Mouse (Mus musculus) intestine, postnatal 0 days (tissue): ENCODE data around the gene Rala. TPM values are rescaled to one million over a fixed set of nuclear protein-coding genes. Genes with fewer than 3 reads are reported as not detected.

Experiments used
- ATAC-seq: fragments of 200-750 bp; cut with Nextera tagmentation; 2 replicates; pipeline ENCODE4 v1.8.0; 2017; ENCODE audit warnings: mild to moderate bottlenecking, moderate TSS enrichment, moderate library complexity
- H3K27ac ChIP-seq: fragments of 300-500 bp; sonication (generic); 2 replicates; pipeline ENCODE4 v1.5.1; 2014; ENCODE audit warnings: mild to moderate bottlenecking, low read depth, low read length, moderate library complexity
- H3K27me3 ChIP-seq: fragments of 300-500 bp; sonication (generic); replicated peaks from 2 replicates; pipeline ENCODE4 v1.6.1; 2014; ENCODE audit warnings: low read length, mixed read lengths; ENCODE audit not compliant: control insufficient read depth, insufficient read depth
- H3K36me3 ChIP-seq: fragments of 300-500 bp; sonication (generic); 2 replicates; pipeline ENCODE4 v1.6.1; 2014; ENCODE audit warnings: mild to moderate bottlenecking, moderate library complexity; ENCODE audit not compliant: control insufficient read depth, insufficient read depth
- H3K4me1 ChIP-seq: fragments of 300-500 bp; sonication (generic); replicated peaks from 2 replicates; pipeline ENCODE4 v1.6.1; 2014; ENCODE audit warnings: antibody characterized with exemption, low read length, mixed read lengths; ENCODE audit not compliant: control insufficient read depth, insufficient read depth
- H3K4me2 ChIP-seq: fragments of 300-500 bp; sonication (generic); replicated peaks from 2 replicates; pipeline ENCODE4 v1.6.1; 2014; ENCODE audit warnings: low read depth, mild to moderate bottlenecking, moderate library complexity
- H3K4me3 ChIP-seq: fragments of 300-500 bp; sonication (generic); 2 replicates; pipeline ENCODE4 v1.5.1; 2014; ENCODE audit warnings: low read depth, low read length
- H3K9ac ChIP-seq: fragments of 300-500 bp; sonication (generic); 2 replicates; pipeline ENCODE4 v1.6.1; 2014; ENCODE audit warnings: mild to moderate bottlenecking, low read depth, low read length
- H3K9me3 ChIP-seq: fragments of 300-500 bp; sonication (generic); 2 replicates; pipeline ENCODE4 v1.6.1; 2016; ENCODE audit warnings: mixed run types; ENCODE audit not compliant: control insufficient read depth
- CTCF ChIP-seq: sonication (generic); IDR thresholded peaks from 2 replicates; pipeline ENCODE4 v1.5.1; 2016; ENCODE audit warnings: low read depth, mild to moderate bottlenecking, control low read depth, antibody characterized with exemption, moderate library complexity
- WGBS: fragments of 180-500 bp; shearing (Covaris S2); extraction: QIAGEN DNeasy Blood & Tissue Kit; methylation state at CpG from one replicate; pipeline ENCODE4 v1.1.7; 2014; 5-methylcytosine and 5-hydroxymethylcytosine counted together
- polyA plus RNA-seq: library from polyadenylated mRNA; unstranded; fragments of >200 nt; fragmentation: Nextera tagmentation; extraction: Ambion mirVana; gene quantifications from 2 replicates; pipeline ENCODE4 v1.2.1, GENCODE M21; 2015

Rala gene
- polyA plus RNA-seq, 1 experiment from 2014 or later, result 110 TPM

DNA sequence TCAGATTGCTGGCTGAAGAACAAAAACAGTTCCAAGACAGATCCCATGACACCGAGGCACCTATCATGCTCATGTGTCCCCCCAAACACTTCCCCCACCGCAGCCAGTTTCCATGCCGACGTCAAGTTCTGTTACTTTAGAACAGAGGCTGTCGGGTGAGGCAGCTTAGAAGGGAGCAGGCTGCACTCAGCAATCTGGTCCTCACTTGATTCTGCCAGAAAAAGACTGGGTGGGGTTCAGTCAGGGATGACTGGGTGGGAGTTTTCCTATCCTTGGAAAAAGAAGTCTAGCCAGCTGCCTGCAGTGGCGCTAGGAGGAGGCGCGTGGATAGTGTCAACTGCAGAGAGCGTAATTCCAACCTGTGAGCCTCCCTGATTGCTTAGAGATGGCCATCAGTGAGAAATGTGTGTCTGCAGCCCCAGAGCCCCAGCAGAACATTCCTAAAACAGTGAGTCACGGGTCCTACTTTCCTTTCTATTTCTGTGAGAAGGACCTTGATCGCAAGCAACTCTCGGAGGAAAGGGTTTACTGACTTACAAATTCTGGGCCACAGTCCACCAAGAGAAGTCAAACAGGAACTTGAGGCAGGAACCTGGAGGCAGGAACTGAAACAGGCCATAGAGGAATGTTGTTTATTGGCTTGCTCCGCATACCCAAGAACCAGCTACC lies 84.5 kb downstream of the Rala start:
- WGBS, result 73% methylated on average over 13 of the region's 13 CpGs
- Histone ChIP-seq H3K4me1 (no peaks in the 10 kb centered on the region), H3K36me3 (no peaks in the 10 kb centered on the region), H3K4me2 (no peak overlapping the region), H3K9me3 (no peaks in the 10 kb centered on the region), H3K4me3 (no peak overlapping the region), H3K27ac (no peak overlapping the region), H3K27me3 (no peaks in the 10 kb centered on the region), H3K9ac (no peak overlapping the region)
- no peak for TF ChIP-seq CTCF
- no peak for ATAC-seq

DNA sequence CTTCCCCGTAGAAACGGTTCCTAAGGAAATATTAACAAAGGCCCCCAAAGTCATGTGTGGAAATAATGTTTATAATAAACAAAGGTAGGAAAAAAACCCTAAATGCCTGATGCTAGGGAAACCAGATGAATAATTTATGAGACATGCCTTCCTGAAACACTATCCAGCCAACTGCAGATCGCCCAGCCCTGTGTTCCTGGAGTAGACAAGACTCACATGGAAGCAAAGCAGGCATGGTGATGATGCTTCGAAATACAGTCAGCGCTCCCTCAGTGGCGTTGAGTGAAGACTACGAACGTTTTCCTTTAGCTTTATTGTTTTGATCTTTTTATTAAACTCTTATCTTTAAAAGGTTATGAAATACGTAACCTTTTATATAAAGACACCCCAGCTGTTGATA lies 87.0 kb downstream of the Rala start:
- H3K27ac ChIP-seq, result no peak overlapping the region
- no peaks in the 10 kb centered on the region for H3K9me3 ChIP-seq
- no peak overlapping the region for H3K4me2 ChIP-seq
- 77% methylated on average over 9 of the region's 9 CpGs for WGBS
- no peaks in the 10 kb centered on the region for H3K4me1 ChIP-seq
- TF ChIP-seq CTCF, result no peak
- no peaks in the 10 kb centered on the region for H3K36me3 ChIP-seq
- no peak overlapping the region for H3K4me3 ChIP-seq
- no peak overlapping the region for H3K9ac ChIP-seq
- no peak for ATAC-seq
- H3K27me3 ChIP-seq, result no peaks in the 10 kb centered on the region

DNA sequence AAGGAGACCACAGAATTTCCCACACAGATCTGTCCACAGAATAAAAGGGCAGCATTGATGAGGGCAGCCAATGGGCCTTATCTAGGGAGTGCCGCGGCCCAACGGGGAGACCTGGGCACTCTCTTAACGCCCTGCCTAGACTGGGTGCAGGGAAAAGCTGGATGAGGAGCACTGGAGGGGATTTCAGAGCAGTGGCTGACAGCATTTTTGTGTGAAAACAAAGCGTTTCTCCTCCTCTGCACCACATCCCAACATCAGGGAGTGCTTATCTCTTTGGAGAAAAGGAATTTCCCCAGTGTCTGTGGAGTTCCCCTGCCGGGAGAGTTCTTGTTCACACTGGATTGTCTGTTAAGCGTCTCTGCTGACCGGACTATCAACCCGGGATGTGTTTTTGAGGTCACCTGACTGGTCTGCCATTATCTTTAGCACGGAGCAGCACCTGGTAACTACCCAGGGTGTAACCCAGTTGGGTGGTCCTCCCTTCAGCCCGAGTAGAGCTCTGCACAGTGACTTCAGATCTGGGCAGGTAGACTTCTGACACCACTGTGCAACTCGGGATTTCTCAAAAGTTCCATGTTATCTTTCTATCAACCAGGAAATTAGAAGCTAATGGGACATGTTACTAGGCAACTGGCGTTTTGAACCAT lies 88.4 kb downstream of the Rala start:
- H3K27ac ChIP-seq, result no peak overlapping the region
- no peak for TF ChIP-seq CTCF
- H3K36me3 ChIP-seq, result no peaks in the 10 kb centered on the region
- H3K4me1 ChIP-seq, result no peaks in the 10 kb centered on the region
- peak overlapping the region; percentile 21; the same call in 1 of the 2 replicates for H3K4me2 ChIP-seq
- no peak overlapping the region for H3K9ac ChIP-seq
- 8% methylated on average over 13 of the region's 13 CpGs for WGBS
- no peak overlapping the region for H3K4me3 ChIP-seq
- H3K9me3 ChIP-seq, result no peaks in the 10 kb centered on the region
- H3K27me3 ChIP-seq, result no peaks in the 10 kb centered on the region
- peak; percentile 16; the same call in 1 of the 2 replicates for ATAC-seq

DNA sequence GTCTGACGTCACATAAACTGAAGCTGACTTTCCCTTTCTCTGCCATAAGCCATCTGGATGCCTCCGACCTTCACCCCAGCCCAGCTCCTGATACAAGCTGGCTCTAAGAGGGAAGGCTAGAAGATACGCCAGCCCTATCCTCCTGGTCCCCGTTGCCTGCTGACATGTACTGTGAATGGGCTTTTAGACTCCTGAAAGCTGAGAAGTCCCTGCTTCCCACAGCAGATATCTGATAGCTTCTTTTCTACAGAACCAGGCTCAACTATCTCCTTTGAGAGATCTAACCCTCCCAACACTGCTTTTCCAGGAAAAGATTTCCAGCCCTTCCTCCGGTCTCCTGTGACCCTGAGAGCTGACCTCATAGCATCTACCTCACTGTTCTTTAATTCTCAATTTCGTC lies 89.3 kb downstream of the Rala start:
- no peak for ATAC-seq
- TF ChIP-seq CTCF, result no peak

DNA sequence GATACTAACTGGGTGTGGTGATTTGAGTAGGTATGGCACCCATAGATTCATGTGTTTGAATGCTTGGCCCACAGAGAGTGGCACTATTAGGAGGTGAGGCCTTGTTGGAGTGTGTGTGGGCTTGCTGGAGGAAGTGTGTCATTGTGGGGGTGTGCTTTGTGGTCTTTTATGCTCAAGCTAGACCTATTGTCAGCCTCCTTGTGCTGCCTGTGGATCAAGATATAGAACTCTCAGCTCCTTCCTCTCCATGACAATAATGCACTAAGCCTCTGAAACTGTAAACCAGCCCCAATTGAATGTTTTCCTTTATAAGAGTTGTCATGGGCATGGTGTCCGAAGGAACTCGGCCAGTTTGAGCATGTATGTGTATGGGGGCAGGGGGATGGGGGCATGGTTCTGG lies 100.7 kb downstream of the Rala start:
- H3K36me3 ChIP-seq, result no peaks in the 10 kb centered on the region
- 96% methylated on average over 2 of the region's 2 CpGs for whole genome bisulfite sequencing
- no peak overlapping the region for H3K9ac ChIP-seq
- no peak overlapping the region for H3K4me3 ChIP-seq
- H3K4me1 ChIP-seq, result no peaks in the 10 kb centered on the region
- no peak overlapping the region for H3K27ac ChIP-seq
- no peak for ATAC-seq
- H3K4me2 ChIP-seq, result no peak overlapping the region
- H3K27me3 ChIP-seq, result no peaks in the 10 kb centered on the region
- no peak for TF ChIP-seq CTCF
- no peaks in the 10 kb centered on the region for H3K9me3 ChIP-seq

More for the DNA sequence above, 89.3 kb downstream of the Rala start:
- H3K9me3 ChIP-seq, result no peaks in the 10 kb centered on the region
- H3K9ac ChIP-seq, result no peak overlapping the region
- no peak overlapping the region for H3K4me3 ChIP-seq
- 57% methylated on average over 6 of the region's 6 CpGs for WGBS
- H3K4me1 ChIP-seq, result no peaks in the 10 kb centered on the region
- no peaks in the 10 kb centered on the region for H3K36me3 ChIP-seq
- no peak overlapping the region for H3K4me2 ChIP-seq
- no peaks in the 10 kb centered on the region for H3K27me3 ChIP-seq
- no peak overlapping the region for H3K27ac ChIP-seq

DNA sequence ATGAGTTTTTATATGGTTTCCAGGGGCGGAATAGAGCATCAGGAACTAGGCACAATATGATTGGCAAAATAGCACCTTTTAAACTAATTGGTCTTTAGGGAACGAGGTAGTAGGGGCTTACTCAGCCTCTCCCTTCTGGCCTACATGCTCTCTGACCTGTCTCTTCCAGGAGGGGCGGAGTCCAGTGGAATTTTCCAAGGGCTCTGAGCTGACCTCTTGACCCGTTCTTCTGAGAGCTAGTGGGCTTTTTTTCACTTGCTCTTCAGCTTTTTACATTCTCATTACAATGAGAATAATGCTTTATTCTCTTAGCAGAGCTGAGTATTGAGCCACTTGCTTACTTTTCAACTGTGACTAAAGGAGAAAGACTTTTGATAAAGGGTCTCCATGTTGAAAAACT lies 101.3 kb downstream of the Rala start:
- Histone ChIP-seq H3K27me3 (no peaks in the 10 kb centered on the region), H3K4me2 (no peak overlapping the region), H3K36me3 (no peaks in the 10 kb centered on the region), H3K27ac (no peak overlapping the region), H3K4me3 (no peak overlapping the region), H3K4me1 (0 out of 2 replicates have a peak, but pooled peaks cover 4% of the 10 kb centered on the region), H3K9me3 (no peaks in the 10 kb centered on the region), H3K9ac (no peak overlapping the region)
- TF ChIP-seq CTCF, result no peak
- WGBS, result 65% methylated on average over 4 of the region's 4 CpGs
- ATAC-seq, result no peak
